Mouse (Mus musculus): ENCODE data around the gene Gcc1.

The Gcc1 gene

GRCm38 (mm10) chr6:28428290-28428689, at the start of gene Gcc1:
Gcc1 (minus strand) TSS chr6:28428390.
- ATAC-seq (ENCODE audit: low TSS enrichment) = no peak

GRCm38 (mm10) chr6:28474839-28475238, 46.6 kb upstream of the Gcc1 start, which contains the start of gene Snd1:
Snd1 (plus strand) TSS chr6:28475139.
- no peak for ATAC-seq (ENCODE audit: low TSS enrichment)

- no peak for ATAC-seq (ENCODE audit: low TSS enrichment)
Measured at GRCm38 (mm10) chr6:28474211-28474610, 46.0 kb upstream of the Gcc1 start.

- no peak for ATAC-seq (ENCODE audit: low TSS enrichment)
Measured at GRCm38 (mm10) chr6:28471284-28472035, 43.3 kb upstream of the Gcc1 start.

GRCm38 (mm10) chr6:28470621-28471020, 42.4 kb upstream of the Gcc1 start:
- no peak for ATAC-seq (ENCODE audit: low TSS enrichment)

- ATAC-seq (ENCODE audit: low TSS enrichment) = no peak
Measured at GRCm38 (mm10) chr6:28470017-28470602, 41.9 kb upstream of the Gcc1 start.

- ATAC-seq (ENCODE audit: low TSS enrichment) = no peak
Measured at GRCm38 (mm10) chr6:28464630-28465029, 36.4 kb upstream of the Gcc1 start.

- peak; percentile 98 for ATAC-seq (ENCODE audit: low TSS enrichment)
Measured at GRCm38 (mm10) chr6:28460534-28460933, 32.3 kb upstream of the Gcc1 start.

- no peak for ATAC-seq (ENCODE audit: low TSS enrichment)
Measured at GRCm38 (mm10) chr6:28459221-28459668, 31.1 kb upstream of the Gcc1 start.

- ATAC-seq (ENCODE audit: low TSS enrichment) = no peak
Measured at GRCm38 (mm10) chr6:28450977-28451376, 22.8 kb upstream of the Gcc1 start.

GRCm38 (mm10) chr6:28450481-28450880, 22.3 kb upstream of the Gcc1 start:
- no peak for ATAC-seq (ENCODE audit: low TSS enrichment)

GRCm38 (mm10) chr6:28449253-28449652, 21.1 kb upstream of the Gcc1 start, which contains the start of gene Pax4:
Pax4 (minus strand) TSS chr6:28449353.
- ATAC-seq (ENCODE audit: low TSS enrichment) = no peak

- peak; percentile 57 for ATAC-seq (ENCODE audit: low TSS enrichment)
Measured at GRCm38 (mm10) chr6:28447937-28448336, 19.7 kb upstream of the Gcc1 start.

GRCm38 (mm10) chr6:28431538-28431855, 3.3 kb upstream of the Gcc1 start:
- no peak for ATAC-seq (ENCODE audit: low TSS enrichment)

GRCm38 (mm10) chr6:28430795-28431537, 2.8 kb upstream of the Gcc1 start:
- ATAC-seq (ENCODE audit: low TSS enrichment) = no peak

- ATAC-seq (ENCODE audit: low TSS enrichment) = no peak
Measured at GRCm38 (mm10) chr6:28429870-28430269, 1.7 kb upstream of the Gcc1 start.

- ATAC-seq (ENCODE audit: low TSS enrichment) = no peak
Measured at GRCm38 (mm10) chr6:28427096-28427839, 922 bp downstream of the Gcc1 start, which contains the start of gene Fscn3. Fscn3 (plus strand) TSS chr6:28427789.

GRCm38 (mm10) chr6:28425019-28425418, 3.2 kb downstream of the Gcc1 start:
- ATAC-seq (ENCODE audit: low TSS enrichment) = no peak

- ATAC-seq (ENCODE audit: low TSS enrichment) = peak; percentile 48
Measured at GRCm38 (mm10) chr6:28423767-28424695, 4.2 kb downstream of the Gcc1 start.

- ATAC-seq (ENCODE audit: low TSS enrichment) = peak; percentile 53
Measured at GRCm38 (mm10) chr6:28423313-28423712, 4.9 kb downstream of the Gcc1 start, which contains the start of gene Arf5. Arf5 (plus strand) TSS chr6:28423560.

All from frontal cortex, adult (tissue).